Mouse (Mus musculus) layer of hippocampus, adult 18-20 months (tissue): Measurements from ENCODE around the gene Depdc7. TPM values are rescaled to one million over a fixed set of nuclear protein-coding genes. Genes with fewer than 3 reads are reported as not detected.

Source experiments
- total RNA-seq, 2 experiments: library from RNA; stranded (reverse); gene quantifications; 2 replicates each; pipeline ENCODE4 v1.2.3; 2021

Depdc7 gene
- total RNA-seq, 2 experiments from 2014 or later: 2.8 to 3.9 TPM

Other genes starting within 250 kb of the Depdc7 start
- gene Hipk3, start 248.4 kb downstream of the Depdc7 start, total RNA-seq: 10 to 100 TPM; 75.5 to 76.8 TPM
- gene Cstf3, start 152.4 kb downstream of the Depdc7 start, total RNA-seq: 10 to 100 TPM; 39.0 to 42.8 TPM
- gene Tcp11l1, start 30.7 kb downstream of the Depdc7 start, total RNA-seq: 10 to 100 TPM; 31.8 to 33.9 TPM
- not detected for gene Pin1rt1, start 26.5 kb downstream of the Depdc7 start, total RNA-seq
- 1 to 10 TPM; 9.4 to 9.6 TPM for gene Qser1, start 73.9 kb upstream of the Depdc7 start, total RNA-seq
- under 1 TPM; 0.51 to 0.74 TPM for gene Prrg4, start 107.0 kb upstream of the Depdc7 start, total RNA-seq
- gene Ccdc73, start 124.9 kb upstream of the Depdc7 start, total RNA-seq: not detected